Mouse (Mus musculus) urinary bladder, postnatal 36 days (tissue): ENCODE results near the gene Tnf.

Source experiments
- DNase-seq, 2 experiments: peaks; one replicate each; pipeline ENCODE4 v3.0.0; 2022; ENCODE audit warnings: low spot score in 2 of 2, mixed read lengths in 1 of 2

Gene Tnf

GRCm38 (mm10) chr17:35153931-35154330, 47.9 kb downstream of the Tnf start:
- DNase-seq = no peak

- DNase-seq = no peak
These were observed 48.7 kb downstream of the Tnf start for GRCm38 (mm10) chr17:35153077-35153476.

- no peak for DNase-seq
These were observed 49.7 kb downstream of the Tnf start for GRCm38 (mm10) chr17:35152121-35152520.
